Mouse (Mus musculus): ENCODE results near the gene Aspscr1.
"Not testable (repeated sequence)": the region's sequence is repeated elsewhere in the genome, so short reads cannot be mapped to it uniquely, and the experiment has no call there.

Aspscr1 gene

GRCm38 (mm10) chr11:120713580-120714518 is 41.1 kb downstream of the Aspscr1 start, which contains the start of the genes Cenpx and Lrrc45:
Cenpx (minus strand) TSS chr11:120713738.
Lrrc45 (plus strand) TSS chr11:120713925.
- DNase-seq (ENCODE audit: low read depth, low spot score): peak; percentile 98

- DNase-seq (ENCODE audit: low read depth, low spot score): no peak
These were observed 41.8 kb downstream of the Aspscr1 start for GRCm38 (mm10) chr11:120714546-120714945.

- no peak for DNase-seq (ENCODE audit: low read depth, low spot score)
These were observed 42.4 kb downstream of the Aspscr1 start for GRCm38 (mm10) chr11:120715131-120715530.

GRCm38 (mm10) chr11:120719242-120719641 is 46.5 kb downstream of the Aspscr1 start:
- no peak for DNase-seq (ENCODE audit: low read depth, low spot score)

- DNase-seq (ENCODE audit: low read depth, low spot score): no peak
These were observed 47.1 kb downstream of the Aspscr1 start for GRCm38 (mm10) chr11:120719841-120720376.

GRCm38 (mm10) chr11:120720450-120720849 is 47.7 kb downstream of the Aspscr1 start:
- peak; percentile 61 for DNase-seq (ENCODE audit: low read depth, low spot score)

GRCm38 (mm10) chr11:120721124-120722066 is 48.6 kb downstream of the Aspscr1 start, which contains the start of gene Rac3:
Rac3 (plus strand) TSS chr11:120721470.
- no peak for DNase-seq (ENCODE audit: low read depth, low spot score)

GRCm38 (mm10) chr11:120722067-120722630 is 49.4 kb downstream of the Aspscr1 start:
- DNase-seq (ENCODE audit: low read depth, low spot score): no peak

- DNase-seq (ENCODE audit: low read depth, low spot score): no peak
These were observed 50.1 kb downstream of the Aspscr1 start for GRCm38 (mm10) chr11:120722761-120723382.

- no peak for DNase-seq (ENCODE audit: low read depth, low spot score)
These were observed 50.7 kb downstream of the Aspscr1 start for GRCm38 (mm10) chr11:120723509-120723908.

- no peak for DNase-seq (ENCODE audit: low read depth, low spot score)
These were observed 53.7 kb downstream of the Aspscr1 start for GRCm38 (mm10) chr11:120726243-120727168.

- peak; percentile 91 for DNase-seq (ENCODE audit: low read depth, low spot score)
These were observed 54.4 kb downstream of the Aspscr1 start, which contains the start of gene Dcxr for GRCm38 (mm10) chr11:120727169-120727527. Dcxr (minus strand) TSS chr11:120727281.

GRCm38 (mm10) chr11:120727564-120727963 is 54.8 kb downstream of the Aspscr1 start:
- DNase-seq (ENCODE audit: low read depth, low spot score): no peak

GRCm38 (mm10) chr11:120728530-120729240 is 55.9 kb downstream of the Aspscr1 start:
- DNase-seq (ENCODE audit: low read depth, low spot score): no peak

- not testable (repeated sequence) for DNase-seq (ENCODE audit: low read depth, low spot score)
These were observed 56.8 kb downstream of the Aspscr1 start for GRCm38 (mm10) chr11:120729432-120730050.

GRCm38 (mm10) chr11:120730331-120730870 is 57.6 kb downstream of the Aspscr1 start:
- no peak for DNase-seq (ENCODE audit: low read depth, low spot score)

- no peak for DNase-seq (ENCODE audit: low read depth, low spot score)
These were observed 58.6 kb downstream of the Aspscr1 start for GRCm38 (mm10) chr11:120731395-120731794.
